Mouse (Mus musculus) gastrocnemius, adult 18-20 months (tissue): ENCODE results near the gene Cuedc1. TPM values are rescaled to one million over a fixed set of nuclear protein-coding genes. Genes with fewer than 3 reads are reported as not detected.

Experiments used
- DNase-seq: peaks from one replicate; pipeline ENCODE4 v3.0.0; 2021; ENCODE audit warnings: low spot score
- total RNA-seq, 2 experiments: library from RNA; stranded (reverse); gene quantifications; 2 replicates each; pipeline ENCODE4 v1.2.3; 2021

Cuedc1 gene
- total RNA-seq, 2 experiments from 2014 or later, result 95.6 to 121 TPM

GRCm38 (mm10) chr11:88235221-88236203 lies 137.7 kb downstream of the Cuedc1 start:
- peak; percentile 79 for DNase-seq

DNA sequence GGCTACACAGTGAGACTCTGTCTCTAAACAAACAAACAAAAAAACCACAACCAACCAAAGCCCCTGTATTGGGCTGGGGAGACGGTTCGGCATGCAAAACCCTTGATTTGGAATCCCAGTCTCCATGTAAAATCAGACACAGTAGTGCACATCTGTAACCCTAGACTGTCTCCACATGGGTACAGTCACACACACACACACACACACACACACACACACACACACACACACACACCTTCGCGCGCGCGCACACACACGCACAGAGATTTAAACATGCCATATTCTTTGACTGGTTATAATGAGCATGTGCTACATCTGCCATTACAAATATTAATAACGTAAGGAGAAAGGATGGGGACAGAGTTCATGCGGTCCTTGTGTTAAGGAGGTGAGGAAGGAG lies 142.4 kb downstream of the Cuedc1 start:
- DNase-seq, result no peak

GRCm38 (mm10) chr11:88240736-88241353 lies 143.0 kb downstream of the Cuedc1 start:
- DNase-seq, result no peak

GRCm38 (mm10) chr11:88241468-88242301 lies 143.8 kb downstream of the Cuedc1 start:
- no peak for DNase-seq

Other genes starting within 250 kb of the Cuedc1 start
- gene Mks1, start 244.8 kb upstream of the Cuedc1 start, total RNA-seq, result 1 to 10 TPM; 1.6 to 1.8 TPM
- not detected for gene Epx, start 222.5 kb upstream of the Cuedc1 start, total RNA-seq
- gene Olfr462, start 205.8 kb upstream of the Cuedc1 start, total RNA-seq, result not detected
- gene Olfr463, start 200.7 kb upstream of the Cuedc1 start, total RNA-seq, result not detected
- gene Olfr464, start 177.1 kb upstream of the Cuedc1 start, total RNA-seq, result not detected
- 100 to 1,000 TPM; 192 to 239 TPM for gene Dynll2, start 110.5 kb upstream of the Cuedc1 start, total RNA-seq
- 10 to 100 TPM; 53.7 to 75.2 TPM for gene Srsf1, start 50.7 kb upstream of the Cuedc1 start, total RNA-seq
- gene Vezf1, start 29.8 kb upstream of the Cuedc1 start, total RNA-seq, result 10 to 100 TPM; 84.6 to 89.9 TPM
- 100 to 1,000 TPM; 147 to 169 TPM for gene Mrps23, start 106.3 kb downstream of the Cuedc1 start, total RNA-seq
- not detected for gene Ccdc182, start 196.0 kb downstream of the Cuedc1 start, total RNA-seq